Mouse (Mus musculus) kidney, postnatal 0 days (tissue): ENCODE results near the gene 4931428L18Rik. TPM values are rescaled to one million over a fixed set of nuclear protein-coding genes. Genes with fewer than 3 reads are reported as not detected.

Experiments used
- ATAC-seq: fragments of 200-750 bp; cut with Nextera tagmentation; replicated peaks from 2 replicates; pipeline ENCODE4 v1.8.0; 2017; ENCODE audit warnings: low read depth, moderate number of reproducible peaks, moderate TSS enrichment, moderate library complexity; ENCODE audit not compliant: low FRiP score
- DNase-seq: peaks from one replicate; pipeline ENCODE4 v3.0.0-alpha.2; 2016; ENCODE audit warnings: low spot score
- H3K27ac ChIP-seq: fragments of 300-500 bp; sonication (generic); 2 replicates; pipeline ENCODE4 v1.5.1; 2014; ENCODE audit warnings: mild to moderate bottlenecking
- H3K27me3 ChIP-seq: fragments of 300-500 bp; sonication (generic); 2 replicates; pipeline ENCODE4 v1.6.1; 2014; ENCODE audit warnings: low read length, mixed read lengths; ENCODE audit not compliant: insufficient read depth
- H3K36me3 ChIP-seq: fragments of 300-500 bp; sonication (generic); 2 replicates; pipeline ENCODE4 v1.6.1; 2014; ENCODE audit warnings: low read length, mixed read lengths; ENCODE audit not compliant: insufficient read depth
- H3K4me1 ChIP-seq: fragments of 300-500 bp; sonication (generic); replicated peaks from 2 replicates; pipeline ENCODE4 v1.6.1; 2014; ENCODE audit warnings: antibody characterized with exemption, low read length, mixed read lengths; ENCODE audit not compliant: insufficient read depth
- H3K4me2 ChIP-seq: fragments of 300-500 bp; sonication (generic); 2 replicates; pipeline ENCODE4 v1.6.1; 2014; ENCODE audit warnings: mild to moderate bottlenecking, low read length, moderate library complexity, mixed read lengths
- H3K4me3 ChIP-seq: fragments of 300-500 bp; sonication (generic); replicated peaks from 2 replicates; pipeline ENCODE4 v1.5.1; 2014; ENCODE audit warnings: low read depth, low read length
- H3K9ac ChIP-seq: fragments of 300-500 bp; sonication (generic); 2 replicates; pipeline ENCODE4 v1.6.1; 2014; ENCODE audit warnings: low read depth, low read length
- H3K9me3 ChIP-seq: fragments of 300-500 bp; sonication (generic); replicated peaks from 2 replicates; pipeline ENCODE4 v1.6.1; 2016; ENCODE audit warnings: low read length, inconsistent platforms, mixed read lengths
- CTCF ChIP-seq: IDR thresholded peaks from 2 replicates; pipeline ENCODE4 v1.5.1; 2016; ENCODE audit warnings: antibody characterized with exemption, low read depth, mild to moderate bottlenecking, moderate library complexity
- WGBS: fragments of 180-500 bp; shearing (Covaris S2); extraction: QIAGEN DNeasy Blood & Tissue Kit; methylation state at CpG from one replicate; pipeline ENCODE4 v1.1.7; 2014; 5-methylcytosine and 5-hydroxymethylcytosine counted together
- polyA plus RNA-seq: library from polyadenylated mRNA; unstranded; fragments of >200 nt; fragmentation: Nextera tagmentation; extraction: Ambion mirVana; gene quantifications from 2 replicates; pipeline ENCODE4 v1.2.1, GENCODE M21; 2015

Gene 4931428L18Rik
- not detected in 2 replicates for polyA plus RNA-seq

GRCm38 (mm10) chr1:31222564-31222963 is at the start of gene 4931428L18Rik, which contains the start of gene Pih1d3:
Gene 4931428L18Rik (minus strand): TSS chr1:31222684.
Gene Pih1d3 (plus strand): TSS chr1:31222838.
- no peak within 1 kb of the TSS for H3K27ac ChIP-seq
- no peak for TF ChIP-seq CTCF
- no peaks in the 10 kb centered on the region for H3K36me3 ChIP-seq
- no peak within 1 kb of the TSS for H3K4me2 ChIP-seq
- DNase-seq (no peak), ATAC-seq (no peak)
- H3K9ac ChIP-seq = no peak within 1 kb of the TSS
- no peaks in the 10 kb centered on the region for H3K4me1 ChIP-seq
- H3K4me3 ChIP-seq = no peak within 1 kb of the TSS
- WGBS = 84% methylated on average over 7 of the region's 7 CpGs
- no peaks in the 10 kb centered on the region for H3K27me3 ChIP-seq
- H3K9me3 ChIP-seq = no peaks in the 10 kb centered on the region

DNA sequence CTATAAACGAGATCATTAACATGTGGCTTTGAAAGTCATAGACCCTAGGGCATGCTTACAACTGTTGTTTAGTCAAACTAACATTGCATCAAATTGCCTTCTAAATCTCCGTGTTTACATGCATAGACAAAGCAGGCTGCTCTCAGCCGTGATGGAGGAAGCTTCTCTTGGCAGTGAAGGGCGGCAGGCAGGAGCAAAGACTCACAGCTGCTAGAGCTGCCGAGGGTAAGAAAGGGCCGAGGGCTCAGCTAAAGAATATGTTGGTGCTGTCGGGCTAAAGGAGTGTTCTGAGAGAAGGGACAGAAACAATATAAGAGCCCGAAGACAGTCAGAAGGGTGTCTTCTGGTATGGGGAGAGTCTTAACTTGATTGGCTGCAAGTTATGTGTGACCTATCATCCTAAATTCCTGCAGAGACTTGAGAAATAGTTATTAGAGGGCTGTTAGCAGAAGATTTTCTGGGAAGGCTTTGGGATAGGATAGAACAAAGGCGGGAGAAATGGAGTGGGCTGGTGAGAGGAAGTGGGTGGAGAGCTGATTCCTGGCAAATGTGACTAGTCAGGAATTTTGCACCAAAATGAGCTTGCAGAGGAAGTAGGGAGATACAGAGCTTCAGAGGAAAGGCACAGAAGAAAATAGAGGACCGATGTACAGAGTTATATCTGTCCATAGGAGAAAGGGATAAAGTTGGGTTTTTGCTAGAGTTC is 37.9 kb upstream of the 4931428L18Rik start:
- no peak overlapping the region for H3K4me2 ChIP-seq
- no peaks in the 10 kb centered on the region for H3K36me3 ChIP-seq
- ATAC-seq (no peak; the same call in 1 of the 2 replicates), DNase-seq (peak; percentile 54)
- WGBS = 66% methylated on average over 10 of the region's 10 CpGs
- H3K9ac ChIP-seq = no peak overlapping the region
- H3K4me1 ChIP-seq = no peaks in the 10 kb centered on the region
- no peak for TF ChIP-seq CTCF
- no peak overlapping the region for H3K4me3 ChIP-seq
- no peaks in the 10 kb centered on the region for H3K9me3 ChIP-seq
- no peak overlapping the region for H3K27ac ChIP-seq
- no peaks in the 10 kb centered on the region for H3K27me3 ChIP-seq

- Histone ChIP-seq H3K4me2 (no peak overlapping the region), H3K9me3 (no peaks in the 10 kb centered on the region), H3K27ac (no peak overlapping the region), H3K4me3 (no peak overlapping the region), H3K27me3 (no peaks in the 10 kb centered on the region), H3K9ac (no peak overlapping the region), H3K36me3 (no peaks in the 10 kb centered on the region), H3K4me1 (no peaks in the 10 kb centered on the region)
- DNase-seq = no peak
- TF ChIP-seq CTCF = no peak
- ATAC-seq = peak; percentile 82
Observed at GRCm38 (mm10) chr1:31233319-31234036, 11.0 kb upstream of the 4931428L18Rik start.

DNA sequence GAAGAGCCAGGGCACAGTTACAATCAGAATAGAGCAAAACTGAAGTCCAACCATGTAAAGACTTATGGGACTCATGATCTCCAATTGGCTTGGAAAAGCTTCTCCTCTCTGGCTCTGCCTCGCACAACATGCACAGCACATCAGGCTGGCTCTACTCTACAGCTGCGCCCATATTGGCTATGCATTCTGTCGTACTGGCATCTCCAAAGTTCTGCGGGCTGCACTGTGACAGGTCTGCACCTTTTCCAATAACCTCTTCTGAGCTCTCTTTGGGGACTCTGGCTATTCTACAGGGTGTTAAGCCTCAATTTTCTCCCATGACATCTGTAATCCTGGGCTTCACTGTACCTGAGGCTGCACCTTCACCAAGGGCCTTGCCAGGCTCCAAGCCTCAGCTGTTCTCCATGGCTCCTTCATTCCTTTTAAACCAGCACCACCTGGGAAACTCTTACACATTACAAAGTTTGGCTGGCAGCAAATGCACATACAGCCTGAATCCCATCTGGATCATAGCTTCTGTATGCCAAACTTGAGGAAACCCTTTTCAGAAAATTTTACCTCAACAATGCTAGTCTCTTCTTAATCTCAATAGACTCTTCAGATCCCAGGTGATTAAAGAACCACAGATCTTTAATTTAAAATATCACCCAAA is 1.8 kb downstream of the 4931428L18Rik start:
- DNase-seq = no peak
- Histone ChIP-seq H3K36me3 (no peaks in the 10 kb centered on the region), H3K4me1 (no peaks in the 10 kb centered on the region), H3K4me3 (no peak overlapping the region), H3K9ac (no peak overlapping the region), H3K27ac (no peak overlapping the region), H3K4me2 (no peak overlapping the region), H3K9me3 (no peaks in the 10 kb centered on the region), H3K27me3 (no peaks in the 10 kb centered on the region)
- ATAC-seq = no peak
- TF ChIP-seq CTCF = no peak
- 97% methylated on average over 4 of the region's 4 CpGs for WGBS

GRCm38 (mm10) chr1:31214831-31215230 is 7.7 kb downstream of the 4931428L18Rik start:
- DNase-seq (peak; percentile 66), ATAC-seq (no peak)
- 60% methylated on average over 1 of the region's 1 CpGs for WGBS
- no peaks in the 10 kb centered on the region for H3K27me3 ChIP-seq
- no peaks in the 10 kb centered on the region for H3K9me3 ChIP-seq
- no peak overlapping the region for H3K4me2 ChIP-seq
- H3K4me1 ChIP-seq = no peaks in the 10 kb centered on the region
- TF ChIP-seq CTCF = no peak
- no peak overlapping the region for H3K27ac ChIP-seq
- H3K9ac ChIP-seq = no peak overlapping the region
- H3K4me3 ChIP-seq = no peak overlapping the region
- no peaks in the 10 kb centered on the region for H3K36me3 ChIP-seq

- Histone ChIP-seq H3K4me2 (no peak overlapping the region), H3K9ac (no peak overlapping the region), H3K9me3 (no peaks in the 10 kb centered on the region), H3K36me3 (no peaks in the 10 kb centered on the region), H3K4me3 (no peak overlapping the region), H3K4me1 (no peaks in the 10 kb centered on the region), H3K27ac (no peak overlapping the region), H3K27me3 (no peaks in the 10 kb centered on the region)
- no peak for ATAC-seq
- peak; percentile 86 for DNase-seq
- WGBS = under 1% methylated on average over 5 of the region's 5 CpGs
- TF ChIP-seq CTCF = peak; percentile 88
Observed at GRCm38 (mm10) chr1:31210144-31210543, 12.3 kb downstream of the 4931428L18Rik start.
